Mouse (Mus musculus) forebrain, embryonic 15.5 days (tissue): ENCODE data around the gene Grin2d. TPM values are rescaled to one million over a fixed set of nuclear protein-coding genes. Genes with fewer than 3 reads are reported as not detected.

Source experiments
- ATAC-seq: fragments of 200-750 bp; cut with Nextera tagmentation; replicated peaks from 2 replicates; pipeline ENCODE4 v1.8.0; 2017; ENCODE audit warnings: mild to moderate bottlenecking, moderate TSS enrichment, moderate library complexity
- H3K27ac ChIP-seq: fragments of 300-500 bp; sonication (generic); replicated peaks from 2 replicates; pipeline ENCODE4 v1.5.1; 2015; ENCODE audit warnings: mild to moderate bottlenecking, inconsistent platforms
- H3K27me3 ChIP-seq: fragments of 300-500 bp; sonication (generic); 2 replicates; pipeline ENCODE4 v1.6.1; 2015; ENCODE audit warnings: inconsistent platforms
- H3K36me3 ChIP-seq: fragments of 300-500 bp; sonication (generic); 2 replicates; pipeline ENCODE4 v1.6.1; 2015; ENCODE audit warnings: mild to moderate bottlenecking, inconsistent platforms
- H3K4me1 ChIP-seq: fragments of 300-500 bp; sonication (generic); 2 replicates; pipeline ENCODE4 v1.6.1; 2015; ENCODE audit warnings: inconsistent platforms
- H3K4me2 ChIP-seq: fragments of 300-500 bp; sonication (generic); replicated peaks from 2 replicates; pipeline ENCODE4 v1.6.1; 2015; ENCODE audit warnings: mild to moderate bottlenecking, inconsistent platforms
- H3K4me3 ChIP-seq: fragments of 300-500 bp; sonication (generic); 2 replicates; pipeline ENCODE4 v1.5.1; 2015; ENCODE audit warnings: mild to moderate bottlenecking, inconsistent platforms
- H3K9ac ChIP-seq: fragments of 300-500 bp; sonication (generic); replicated peaks from 2 replicates; pipeline ENCODE4 v1.6.1; 2015; ENCODE audit warnings: mild to moderate bottlenecking, inconsistent platforms
- H3K9me3 ChIP-seq: fragments of 300-500 bp; sonication (generic); 2 replicates; pipeline ENCODE4 v1.6.1; 2016; ENCODE audit warnings: inconsistent platforms
- whole genome bisulfite sequencing: fragments of 180-500 bp; shearing (Covaris S2); methylation state at CpG from one replicate; pipeline ENCODE4 v1.1.7; 2015; ENCODE audit warnings: mixed read lengths; 5-methylcytosine and 5-hydroxymethylcytosine counted together
- polyA plus RNA-seq: library from polyadenylated mRNA; unstranded; fragments of >200 nt; fragmentation: Nextera tagmentation; extraction: Ambion mirVana; gene quantifications from 2 replicates; pipeline ENCODE4 v1.2.1, GENCODE M21; 2015

Grin2d gene
- polyA plus RNA-seq, 1 experiment from 2014 or later, result 0.92 TPM

DNA sequence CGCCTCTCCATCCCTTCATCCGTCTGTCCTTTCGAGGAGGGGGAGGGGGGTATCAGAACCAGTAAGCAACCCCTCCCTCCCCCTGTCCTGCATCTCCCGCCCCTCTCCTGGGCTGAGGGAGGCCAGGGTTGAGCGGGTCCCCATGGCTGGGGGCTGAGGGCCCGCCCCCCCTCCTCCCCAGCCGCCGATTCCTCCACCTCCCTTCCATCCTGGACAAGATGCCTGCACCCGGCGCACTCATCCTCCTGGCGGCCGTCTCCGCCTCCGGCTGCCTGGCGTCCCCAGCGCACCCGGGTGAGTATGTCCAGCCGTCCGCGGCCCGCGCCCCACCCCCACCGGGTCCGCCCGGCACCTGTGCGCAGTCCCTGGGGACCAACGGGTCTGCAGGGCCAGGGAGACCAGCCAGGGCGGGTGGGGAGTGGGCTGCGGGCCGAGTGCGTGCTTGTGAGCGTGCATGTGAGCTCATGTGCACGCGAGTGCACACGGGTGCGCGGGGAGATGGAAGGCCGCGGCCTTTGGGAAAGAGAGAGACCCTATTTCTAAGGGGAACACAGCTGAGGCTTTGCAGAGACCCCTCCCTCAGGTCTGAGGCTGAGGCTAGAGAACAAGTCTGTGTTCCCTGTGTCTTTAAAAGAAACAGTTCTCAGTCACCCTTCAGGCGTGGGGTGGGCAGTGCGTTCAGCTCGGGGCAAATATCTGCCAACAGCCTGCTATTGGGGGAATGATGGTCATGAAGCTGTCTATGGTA is 92.6 kb downstream of the Grin2d start:
- Histone ChIP-seq H3K27me3 (no peaks in the 10 kb centered on the region), H3K9ac (peak overlapping the region; percentile 95), H3K36me3 (peaks cover 30% of the 10 kb centered on the region), H3K9me3 (no peaks in the 10 kb centered on the region), H3K4me3 (peak overlapping the region; percentile 61), H3K27ac (peak overlapping the region; percentile 99), H3K4me2 (peak overlapping the region; percentile 87), H3K4me1 (peaks cover 37% of the 10 kb centered on the region)
- WGBS, result under 1% methylated on average over 40 of the region's 42 CpGs
- peak; percentile 44 for ATAC-seq

DNA sequence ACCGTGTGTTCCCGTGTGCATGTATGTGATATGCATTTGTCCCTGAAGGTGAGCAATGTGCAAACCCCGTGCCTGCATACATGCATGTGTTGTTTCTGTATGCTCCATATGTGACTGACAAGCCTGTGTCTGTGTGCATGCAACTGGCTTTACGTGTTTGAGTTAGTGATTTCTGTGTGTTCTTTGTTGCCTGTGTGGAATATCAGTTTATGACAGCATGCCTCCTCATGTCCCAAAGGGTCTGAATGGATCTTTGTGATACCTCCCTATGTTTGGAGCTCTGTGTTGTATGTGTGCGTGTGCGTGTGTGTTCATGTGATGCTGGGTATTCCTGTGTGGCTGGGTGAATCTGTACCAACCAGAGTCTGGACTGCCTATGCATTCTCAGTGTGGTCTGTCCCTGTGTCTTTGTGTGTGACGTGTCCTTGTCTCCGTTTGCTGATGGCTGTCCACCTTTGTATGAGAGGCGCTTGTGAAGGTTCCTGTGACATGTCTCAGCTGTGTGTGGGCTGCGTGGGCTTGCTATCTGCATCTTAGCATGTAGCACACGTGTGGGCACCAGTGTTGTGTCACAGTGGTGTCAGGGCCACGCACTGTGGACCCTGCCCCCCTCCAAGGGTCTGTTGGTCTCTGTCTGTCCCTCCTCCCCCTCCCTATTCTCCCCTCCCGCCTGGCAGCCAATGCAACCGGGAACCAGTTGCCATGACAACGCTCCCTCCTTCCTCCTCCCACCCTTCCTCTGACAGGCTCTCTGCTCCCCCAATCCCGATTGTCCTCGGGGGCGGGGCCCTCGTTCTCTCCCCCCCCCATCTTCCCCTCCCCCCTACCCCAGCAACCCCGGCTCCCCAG is 93.4 kb downstream of the Grin2d start, which contains the start of gene Sult2b1:
Gene Sult2b1, minus strand, starts transcription at position 146 of the 849 bp plus-strand sequence.
- Histone ChIP-seq H3K36me3 (peaks cover 22% of the 10 kb centered on the region), H3K27me3 (no peaks in the 10 kb centered on the region), H3K4me3 (peak within 1 kb of the TSS; percentile 61), H3K4me2 (peak within 1 kb of the TSS; percentile 87), H3K9ac (peak within 1 kb of the TSS; percentile 95), H3K4me1 (peaks cover 37% of the 10 kb centered on the region), H3K9me3 (no peaks in the 10 kb centered on the region), H3K27ac (peak within 1 kb of the TSS; percentile 99)
- peak; percentile 64 for ATAC-seq
- 15% methylated on average over 20 of the region's 20 CpGs for WGBS

DNA sequence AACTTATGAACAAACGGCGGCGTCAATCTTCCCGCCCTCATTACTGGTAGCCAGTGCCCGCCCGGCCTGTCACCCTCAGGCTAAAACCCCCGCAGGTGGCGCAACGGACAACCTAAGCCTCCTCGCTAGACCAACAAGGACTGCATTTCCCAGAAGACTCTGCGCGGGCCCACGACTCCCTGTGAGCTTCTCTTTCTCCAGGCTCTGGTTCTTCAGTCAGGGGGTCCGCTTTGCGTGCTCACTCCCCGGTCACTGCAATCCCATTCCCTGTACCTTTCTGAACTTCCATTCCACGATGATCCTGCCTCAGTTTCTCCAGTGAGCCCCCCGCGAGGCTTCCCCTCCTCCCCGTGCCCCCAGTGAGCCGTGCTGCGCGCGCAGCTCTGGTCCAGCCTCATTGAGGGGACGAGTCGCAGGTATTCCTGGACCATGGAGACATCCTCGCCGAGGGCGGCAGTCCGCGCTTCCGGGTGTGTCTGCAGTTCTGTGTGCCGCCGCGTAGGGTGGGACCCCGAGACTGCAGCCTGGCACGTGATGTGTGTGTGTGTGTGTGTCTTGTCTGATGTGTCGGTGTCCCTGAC is 94.6 kb downstream of the Grin2d start, which contains the start of gene Lmtk3:
Gene Lmtk3, plus strand, starts transcription at position 228 of the 581 bp plus-strand sequence.
- Histone ChIP-seq H3K4me2 (peak within 1 kb of the TSS; percentile 87), H3K36me3 (peaks cover 11% of the 10 kb centered on the region; the same call in 1 of the 2 replicates), H3K27ac (peak within 1 kb of the TSS; percentile 99), H3K4me1 (peaks cover 46% of the 10 kb centered on the region), H3K9me3 (no peaks in the 10 kb centered on the region), H3K4me3 (peak within 1 kb of the TSS; percentile 61), H3K27me3 (no peaks in the 10 kb centered on the region), H3K9ac (peak within 1 kb of the TSS; percentile 84)
- peak; percentile 49 for ATAC-seq
- under 1% methylated on average over 38 of the region's 38 CpGs for WGBS

DNA sequence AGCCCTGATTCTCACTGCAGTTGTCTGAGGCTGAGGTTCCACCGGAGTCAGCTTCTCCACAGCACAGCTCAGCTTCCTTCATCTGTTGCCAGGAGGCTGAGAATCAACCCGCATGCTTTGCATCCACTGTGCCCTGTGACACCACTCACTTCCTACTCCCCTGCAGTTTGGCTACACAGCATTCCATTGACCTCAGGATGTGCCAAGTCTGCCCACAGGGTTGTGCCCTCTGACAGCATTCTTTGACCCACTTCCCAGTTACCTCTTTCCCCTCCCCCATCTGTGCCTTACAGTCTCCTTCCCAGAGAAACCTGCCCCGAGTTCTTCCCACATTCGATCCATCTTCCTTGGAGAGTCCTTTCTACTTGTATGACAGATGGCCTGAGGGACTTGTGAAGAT is 95.9 kb downstream of the Grin2d start:
- no peaks in the 10 kb centered on the region; the same call in 1 of the 2 replicates for H3K36me3 ChIP-seq
- no peak overlapping the region for H3K27ac ChIP-seq
- ATAC-seq, result no peak
- no peak overlapping the region for H3K9ac ChIP-seq
- no peak overlapping the region for H3K4me3 ChIP-seq
- H3K27me3 ChIP-seq, result no peaks in the 10 kb centered on the region
- H3K9me3 ChIP-seq, result no peaks in the 10 kb centered on the region
- H3K4me2 ChIP-seq, result no peak overlapping the region
- 83% methylated on average over 4 of the region's 4 CpGs for WGBS
- peaks cover 37% of the 10 kb centered on the region for H3K4me1 ChIP-seq

Other genes with a start within 250 kb of the Grin2d start
- gene Mamstr, start 238.4 kb downstream of the Grin2d start, polyA plus RNA-seq, result 2.5 and 2.7 TPM in 2 replicates
- gene Fut2, start 212.0 kb downstream of the Grin2d start, polyA plus RNA-seq, result 0.31 TPM in 1 of 2 replicates, not detected in the other
- 0.29 and 0.45 TPM in 2 replicates for gene Ntn5, start 194.4 kb downstream of the Grin2d start, polyA plus RNA-seq
- gene Sec1, start 184.0 kb downstream of the Grin2d start, polyA plus RNA-seq, result 0.14 TPM in 1 of 2 replicates, not detected in the other
- gene Car11, start 178.5 kb downstream of the Grin2d start, polyA plus RNA-seq, result 39.0 and 39.8 TPM in 2 replicates
- 3.6 and 4.1 TPM in 2 replicates for gene Dbp, start 173.3 kb downstream of the Grin2d start, polyA plus RNA-seq
- 633 and 683 TPM in 2 replicates for gene Rpl18, start 162.9 kb downstream of the Grin2d start, polyA plus RNA-seq
- 29.0 and 30.2 TPM in 2 replicates for gene Sphk2, start 160.4 kb downstream of the Grin2d start, polyA plus RNA-seq
- 0.37 and 1.0 TPM in 2 replicates for gene Fam83e, start 157.2 kb downstream of the Grin2d start, polyA plus RNA-seq
- not detected in 2 replicates for gene Spaca4, start 152.6 kb downstream of the Grin2d start, polyA plus RNA-seq
- 21.7 and 22.9 TPM in 2 replicates for gene Lmtk3, start 94.6 kb downstream of the Grin2d start, polyA plus RNA-seq
- 6.0 and 7.6 TPM in 2 replicates for gene Sult2b1, start 93.7 kb downstream of the Grin2d start, polyA plus RNA-seq
- 376 and 383 TPM in 2 replicates for gene Cyth2, start 63.8 kb downstream of the Grin2d start, polyA plus RNA-seq
- 0.55 and 0.98 TPM in 2 replicates for gene Kcnj14, start 53.6 kb downstream of the Grin2d start, polyA plus RNA-seq
- 46.8 and 46.9 TPM in 2 replicates for gene Grwd1, start 47.4 kb downstream of the Grin2d start, polyA plus RNA-seq
- gene Kdelr1, start 5.6 kb downstream of the Grin2d start, polyA plus RNA-seq, result 33.3 and 38.3 TPM in 2 replicates
- gene Syngr4, start 18.3 kb upstream of the Grin2d start, polyA plus RNA-seq, result 0.33 TPM in 1 of 2 replicates, not detected in the other
- gene Tmem143, start 18.6 kb upstream of the Grin2d start, polyA plus RNA-seq, result 4.8 and 5.7 TPM in 2 replicates
- gene Emp3, start 43.0 kb upstream of the Grin2d start, polyA plus RNA-seq, result 17.2 and 18.5 TPM in 2 replicates
- gene Ccdc114, start 45.7 kb upstream of the Grin2d start, polyA plus RNA-seq, result 2.5 and 4.9 TPM in 2 replicates
- gene Abcc6, start 151.9 kb upstream of the Grin2d start, polyA plus RNA-seq, result 0.27 TPM in 2 replicates
- 42.2 and 42.4 TPM in 2 replicates for gene Nomo1, start 155.3 kb upstream of the Grin2d start, polyA plus RNA-seq
- gene Kcnj11, start 222.4 kb upstream of the Grin2d start, polyA plus RNA-seq, result 4.8 and 5.2 TPM in 2 replicates